Comparison of ENCODE assay signal across 15 mouse cellular contexts in genomic region chr3:34722506-34722905, GRCm38 (mm10).
DNase-seq lines count a peak whose midpoint lies in the region; ATAC-seq and TF ChIP-seq lines count a peak whose summit lies in the region.
"Had no signal": no experiment of that assay in that cellular context is flagged by ENCODE, and none has a peak within 500 bp of the region (broad histone marks: within the 10 kb centered on the region; RNA-seq: fewer than 3 reads in every experiment).

No protein-coding gene starts in this region.

- H3K36me3 ChIP-seq in hindbrain, postnatal 0 days (ENCODE audit: insufficient read depth, low read length) = no peaks in the 10 kb centered on the region
- no peaks in the 10 kb centered on the region for H3K36me3 ChIP-seq in hindbrain, embryonic 13.5 days
- H3K36me3 ChIP-seq: heart, embryonic 13.5 days had no signal

- H3K4me1 ChIP-seq in hindbrain, postnatal 0 days (ENCODE audit: insufficient read depth, low read length) = no peaks in the 10 kb centered on the region
- H3K4me1 ChIP-seq in hindbrain, embryonic 13.5 days (replicated peaks) = peaks cover 4% of the 10 kb centered on the region; the same call in 1 of the 2 replicates
- H3K4me1 ChIP-seq: heart, embryonic 13.5 days had no signal

- no peak for TF ChIP-seq CTCF in hindbrain, postnatal 0 days (IDR thresholded peaks at IDR 0.05; ENCODE audit: low read depth)

- H3K9me3 ChIP-seq in hindbrain, postnatal 0 days (ENCODE audit: low read length) = no peaks in the 10 kb centered on the region
- H3K9me3 ChIP-seq in hindbrain, embryonic 13.5 days = no peaks in the 10 kb centered on the region
- H3K9me3 ChIP-seq: heart, embryonic 13.5 days had no signal

- WGBS in hindbrain, postnatal 0 days = 78% methylated on average over 7 of the region's 7 CpGs
- WGBS in hindbrain, embryonic 13.5 days = 90% methylated on average over 7 of the region's 7 CpGs

- peak; percentile 10 for DNase-seq in hindbrain, postnatal 0 days (ENCODE audit: low spot score)
- peak; percentile 13 to 37 for DNase-seq in left cerebral cortex, postnatal 14 days (ENCODE audit: low spot score in 2 of 2)
- no peak for DNase-seq in left cerebral cortex, adult 9 months (ENCODE audit: low spot score in 2 of 2)
- peak; percentile 11 for DNase-seq in right cerebral cortex, postnatal 25 days
- no peak for DNase-seq in right cerebral cortex, postnatal 14 days
- DNase-seq: adrenal gland, adult 2 months; adrenal gland, postnatal 25 days; cerebellum, adult 2 months; gastrocnemius, postnatal 36 days; heart, adult 11 months; heart, postnatal 36 days had no signal

- intact Hi-C loops in left cerebral cortex, postnatal 14 days (cut with DNase I) = no loop called here

- no peak overlapping the region for H3K27ac ChIP-seq in hindbrain, postnatal 0 days
- no peak overlapping the region for H3K27ac ChIP-seq in hindbrain, embryonic 13.5 days
- H3K27ac ChIP-seq: heart, embryonic 13.5 days had no signal

- no peak overlapping the region for H3K4me3 ChIP-seq in hindbrain, postnatal 0 days (ENCODE audit: low read length)
- no peak overlapping the region for H3K4me3 ChIP-seq in hindbrain, embryonic 13.5 days
- H3K4me3 ChIP-seq: heart, embryonic 13.5 days had no signal

- no peaks in the 10 kb centered on the region for H3K27me3 ChIP-seq in hindbrain, postnatal 0 days (ENCODE audit: insufficient read depth, low read length)
- H3K27me3 ChIP-seq in hindbrain, embryonic 13.5 days = no peaks in the 10 kb centered on the region
- H3K27me3 ChIP-seq: heart, embryonic 13.5 days had no signal

- H3K4me2 ChIP-seq in hindbrain, postnatal 0 days (ENCODE audit: low read depth, low read length) = no peak overlapping the region
- no peak overlapping the region for H3K4me2 ChIP-seq in hindbrain, embryonic 13.5 days
- H3K4me2 ChIP-seq: heart, embryonic 13.5 days had no signal

- ATAC-seq in hindbrain, postnatal 0 days = 0 out of 2 replicates have a peak, but pooled peaks have one; percentile 43
- no peak for ATAC-seq in hindbrain, embryonic 13.5 days (ENCODE audit: low FRiP score)
- ATAC-seq: forebrain, embryonic 16.5 days; hindbrain, embryonic 16.5 days had no signal

- no peak overlapping the region for H3K9ac ChIP-seq in hindbrain, postnatal 0 days (replicated peaks; ENCODE audit: low read length)
- no peak overlapping the region for H3K9ac ChIP-seq in hindbrain, embryonic 13.5 days
- H3K9ac ChIP-seq: heart, embryonic 13.5 days had no signal

Comparison
In these comparisons a context has a peak if more than half of its experiments do, and no peak if none do; other contexts are left out.
1. DNase-seq: peak in hindbrain, postnatal 0 days (single experiment), left cerebral cortex, postnatal 14 days (2 of 2) and right cerebral cortex, postnatal 25 days (single experiment); none in left cerebral cortex, adult 9 months (0 of 2) and right cerebral cortex, postnatal 14 days (single experiment).